Mouse (Mus musculus): Measurements from ENCODE around the gene Sec11a. TPM values are rescaled to one million over a fixed set of nuclear protein-coding genes. Genes with fewer than 3 reads are reported as not detected.

Gene Sec11a
- polyA plus RNA-seq, 1 experiment from 2014 or later = 147 TPM

DNA sequence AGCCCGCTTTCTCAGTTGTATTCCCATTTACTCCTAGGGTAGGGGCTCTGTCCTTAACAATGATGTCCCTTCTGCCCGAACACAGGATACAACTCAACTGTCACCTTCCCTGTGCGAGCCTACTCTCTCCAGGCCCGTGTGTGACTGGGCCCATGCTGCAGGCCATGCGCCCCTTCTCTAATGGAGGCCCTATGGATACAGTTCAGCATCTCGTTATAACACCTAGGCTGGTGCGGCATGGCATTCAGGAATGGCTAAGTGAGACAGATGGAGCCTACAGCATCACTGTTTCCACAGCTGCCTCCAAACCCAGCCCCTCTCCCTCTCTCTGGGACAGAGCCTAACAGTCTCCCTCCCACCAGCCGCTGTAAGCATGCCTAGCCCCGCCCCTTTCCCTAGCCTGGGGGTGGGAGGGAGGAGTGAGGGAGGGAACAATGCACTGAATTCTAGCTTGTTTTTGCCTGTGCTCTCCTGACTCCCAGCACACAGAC lies 58.5 kb downstream of the Sec11a start:
- Histone ChIP-seq H3K4me2 (no peak overlapping the region), H3K4me1 (peaks cover 8% of the 10 kb centered on the region; the same call in 1 of the 2 replicates), H3K27me3 (replicated peaks) (no peaks in the 10 kb centered on the region), H3K9ac (no peak overlapping the region), H3K9me3 (no peaks in the 10 kb centered on the region), H3K36me3 (replicated peaks) (peaks cover 22% of the 10 kb centered on the region), H3K4me3 (no peak overlapping the region), H3K27ac (peak overlapping the region; percentile 57)
- peak; percentile 49; the same call in 1 of the 2 replicates for ATAC-seq (replicated peaks)
- WGBS = 39% methylated on average over 9 of the region's 9 CpGs

DNA sequence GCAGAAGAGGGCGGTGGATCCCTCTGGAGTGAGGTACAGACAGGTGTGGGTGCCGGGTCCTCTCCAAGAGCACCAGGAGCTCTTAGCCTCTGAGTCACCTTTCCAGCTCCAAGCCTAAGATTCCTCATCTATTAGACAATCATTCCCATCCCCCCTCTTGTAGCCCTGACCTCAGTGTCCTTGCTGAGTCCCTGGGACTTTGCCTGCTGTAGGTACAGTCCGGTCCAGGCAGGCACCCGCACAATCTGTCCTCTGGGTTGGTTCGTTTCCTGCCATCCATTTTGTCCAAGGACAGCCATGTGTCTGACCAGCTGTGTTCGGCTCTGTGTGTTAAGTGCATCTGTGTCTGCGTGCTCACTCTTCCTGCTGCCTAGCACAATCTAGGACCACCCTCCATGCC lies 59.0 kb downstream of the Sec11a start:
- Histone ChIP-seq H3K4me2 (no peak overlapping the region), H3K9me3 (no peaks in the 10 kb centered on the region), H3K27ac (peak overlapping the region; percentile 57; the same call in 1 of the 2 replicates), H3K27me3 (replicated peaks) (no peaks in the 10 kb centered on the region), H3K36me3 (replicated peaks) (peaks cover 21% of the 10 kb centered on the region), H3K4me1 (peaks cover 8% of the 10 kb centered on the region; the same call in 1 of the 2 replicates), H3K9ac (no peak overlapping the region), H3K4me3 (no peak overlapping the region)
- ATAC-seq (replicated peaks) = no peak
- 84% methylated on average over 7 of the region's 7 CpGs for WGBS

DNA sequence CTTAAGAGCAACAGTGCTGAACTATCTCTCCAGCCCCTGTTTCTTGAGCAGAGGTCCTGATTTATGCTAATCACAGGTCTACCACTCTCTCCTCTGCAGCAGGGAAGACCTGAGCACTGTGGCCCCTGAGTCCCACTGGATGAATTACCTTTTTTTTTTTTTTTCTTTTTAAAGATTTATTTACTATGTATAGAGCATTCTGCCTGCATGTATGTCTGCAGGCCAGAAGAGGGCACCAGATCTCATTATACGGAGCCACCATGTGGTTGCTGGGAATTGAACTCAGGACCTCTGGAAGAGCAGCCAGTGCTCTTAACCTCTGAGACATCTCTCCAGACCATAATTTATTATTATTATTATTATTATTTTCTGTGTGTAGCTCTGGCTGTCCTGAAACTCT lies 61.9 kb downstream of the Sec11a start:
- WGBS = 15% methylated on average over 1 of the region's 1 CpGs
- peaks cover 8% of the 10 kb centered on the region; the same call in 1 of the 2 replicates for H3K4me1 ChIP-seq

DNA sequence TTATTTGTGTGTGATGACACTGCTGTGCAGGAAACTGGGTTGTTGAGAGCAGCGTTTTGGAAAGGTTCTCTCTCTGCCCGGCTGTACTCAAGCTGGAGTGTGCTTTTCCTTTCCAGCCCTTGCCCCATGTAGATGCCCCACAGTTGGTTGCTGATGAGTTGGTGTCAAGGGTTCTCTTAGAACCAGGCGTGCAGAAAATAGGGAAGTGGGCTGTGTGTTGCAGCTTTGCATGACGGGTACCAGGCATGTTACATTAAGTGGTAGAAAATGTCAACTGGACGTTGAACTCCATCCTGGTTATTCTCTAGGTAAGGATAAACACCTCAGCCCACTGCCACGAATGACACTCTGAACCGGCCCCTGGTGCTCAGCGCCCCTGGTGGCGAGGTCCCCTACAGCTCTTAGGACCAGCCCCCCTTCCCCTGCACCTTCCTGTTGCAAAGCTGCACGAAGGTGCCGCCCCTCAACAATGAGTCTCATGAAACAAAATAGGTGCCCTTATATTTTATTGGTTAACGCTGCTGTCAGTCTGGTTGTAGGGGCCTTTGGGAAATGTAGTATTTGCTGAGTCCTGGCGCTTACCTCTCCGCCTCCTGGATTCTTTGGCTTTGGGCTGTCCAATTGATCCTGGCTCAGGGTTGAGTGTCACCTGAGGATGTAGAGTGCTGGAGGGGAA lies 64.6 kb downstream of the Sec11a start:
- H3K4me2 ChIP-seq = peak overlapping the region; percentile 46
- WGBS = 26% methylated on average over 14 of the region's 14 CpGs
- no peaks in the 10 kb centered on the region for H3K4me1 ChIP-seq
- H3K27me3 ChIP-seq (replicated peaks) = no peaks in the 10 kb centered on the region
- H3K36me3 ChIP-seq (replicated peaks) = peaks cover 2% of the 10 kb centered on the region; the same call in 1 of the 2 replicates
- H3K9ac ChIP-seq = no peak overlapping the region
- no peaks in the 10 kb centered on the region for H3K9me3 ChIP-seq
- peak overlapping the region; percentile 26 for H3K4me3 ChIP-seq
- peak; percentile 87 for ATAC-seq (replicated peaks)
- H3K27ac ChIP-seq = no peak overlapping the region

More for the DNA sequence above, 61.9 kb downstream of the Sec11a start:
- Histone ChIP-seq H3K27ac (no peak overlapping the region), H3K4me2 (no peak overlapping the region), H3K4me3 (no peak overlapping the region), H3K9me3 (no peaks in the 10 kb centered on the region), H3K27me3 (replicated peaks) (no peaks in the 10 kb centered on the region), H3K9ac (no peak overlapping the region), H3K36me3 (replicated peaks) (no peaks in the 10 kb centered on the region; the same call in 1 of the 2 replicates)
- ATAC-seq (replicated peaks) = no peak

DNA sequence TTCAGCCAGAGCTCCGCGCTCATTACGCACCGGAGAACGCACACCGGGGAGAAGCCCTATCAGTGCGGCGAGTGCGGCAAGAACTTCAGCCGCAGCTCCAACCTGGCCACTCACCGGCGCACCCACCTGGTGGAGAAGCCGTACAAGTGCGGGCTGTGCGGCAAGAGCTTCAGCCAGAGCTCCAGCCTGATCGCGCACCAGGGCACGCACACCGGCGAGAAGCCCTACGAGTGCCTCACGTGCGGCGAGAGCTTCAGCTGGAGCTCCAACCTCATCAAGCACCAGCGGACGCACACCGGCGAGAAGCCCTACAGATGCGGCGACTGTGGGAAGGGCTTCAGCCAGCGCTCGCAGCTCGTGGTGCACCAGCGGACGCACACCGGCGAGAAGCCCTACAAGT lies 71.9 kb downstream of the Sec11a start:
- no peak for ATAC-seq (replicated peaks)
- WGBS = 30% methylated on average over 37 of the region's 37 CpGs
- Histone ChIP-seq H3K4me1 (no peaks in the 10 kb centered on the region), H3K4me2 (no peak overlapping the region), H3K9ac (no peak overlapping the region), H3K9me3 (no peaks in the 10 kb centered on the region), H3K4me3 (no peak overlapping the region), H3K27me3 (replicated peaks) (no peaks in the 10 kb centered on the region), H3K27ac (no peak overlapping the region), H3K36me3 (replicated peaks) (peaks cover 52% of the 10 kb centered on the region)

DNA sequence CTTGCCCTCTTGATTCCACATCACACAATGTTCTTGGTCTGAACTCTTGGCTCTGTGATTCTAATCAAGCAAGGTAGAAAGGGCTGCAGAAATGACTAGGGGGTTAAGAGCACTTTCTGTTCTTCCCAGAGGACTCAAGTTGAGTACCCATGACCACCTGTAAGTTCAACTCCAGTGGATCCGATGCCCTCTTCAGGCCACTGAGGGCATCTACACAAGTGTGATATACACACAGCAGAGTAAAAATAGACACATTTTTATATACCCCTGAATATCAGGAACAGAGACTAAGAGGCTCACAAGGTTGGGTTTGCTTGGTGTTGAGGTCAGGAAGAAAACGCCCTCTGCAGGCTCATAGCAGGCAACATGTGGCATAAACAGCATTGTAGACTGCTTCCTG lies 73.9 kb downstream of the Sec11a start:
- peaks cover 69% of the 10 kb centered on the region for H3K36me3 ChIP-seq (replicated peaks)
- H3K27me3 ChIP-seq (replicated peaks) = no peaks in the 10 kb centered on the region
- no peak for ATAC-seq (replicated peaks)
- H3K9me3 ChIP-seq = no peaks in the 10 kb centered on the region
- H3K4me1 ChIP-seq = no peaks in the 10 kb centered on the region
- H3K27ac ChIP-seq = no peak overlapping the region
- no peak overlapping the region for H3K9ac ChIP-seq
- WGBS = 94% methylated on average over 2 of the region's 2 CpGs
- no peak overlapping the region for H3K4me2 ChIP-seq
- no peak overlapping the region for H3K4me3 ChIP-seq

DNA sequence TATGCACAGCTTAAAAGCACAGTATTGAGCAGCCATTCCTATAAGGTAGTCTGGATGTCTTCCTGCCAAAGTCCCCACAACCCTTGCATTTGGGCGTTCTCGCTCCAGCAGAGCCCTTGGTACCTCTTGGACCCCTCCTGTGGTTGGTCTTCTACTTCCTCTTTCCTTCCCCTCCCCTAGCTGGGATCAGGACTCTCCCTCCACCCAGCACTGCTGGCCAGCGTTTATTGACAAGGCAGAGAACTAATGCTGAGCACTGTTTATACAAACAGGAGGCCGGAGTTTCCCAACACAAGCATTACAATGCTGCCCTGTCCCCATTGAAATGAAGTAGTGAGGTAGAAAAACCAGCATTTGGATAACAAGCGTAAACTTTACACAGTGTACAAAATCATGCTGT lies 74.5 kb downstream of the Sec11a start:
- no peak overlapping the region for H3K4me3 ChIP-seq
- no peaks in the 10 kb centered on the region for H3K4me1 ChIP-seq
- H3K4me2 ChIP-seq = no peak overlapping the region
- H3K27ac ChIP-seq = no peak overlapping the region
- WGBS = 83% methylated on average over 5 of the region's 5 CpGs
- no peak for ATAC-seq (replicated peaks)
- no peaks in the 10 kb centered on the region for H3K9me3 ChIP-seq
- H3K27me3 ChIP-seq (replicated peaks) = no peaks in the 10 kb centered on the region
- no peak overlapping the region for H3K9ac ChIP-seq
- peaks cover 75% of the 10 kb centered on the region for H3K36me3 ChIP-seq (replicated peaks)

DNA sequence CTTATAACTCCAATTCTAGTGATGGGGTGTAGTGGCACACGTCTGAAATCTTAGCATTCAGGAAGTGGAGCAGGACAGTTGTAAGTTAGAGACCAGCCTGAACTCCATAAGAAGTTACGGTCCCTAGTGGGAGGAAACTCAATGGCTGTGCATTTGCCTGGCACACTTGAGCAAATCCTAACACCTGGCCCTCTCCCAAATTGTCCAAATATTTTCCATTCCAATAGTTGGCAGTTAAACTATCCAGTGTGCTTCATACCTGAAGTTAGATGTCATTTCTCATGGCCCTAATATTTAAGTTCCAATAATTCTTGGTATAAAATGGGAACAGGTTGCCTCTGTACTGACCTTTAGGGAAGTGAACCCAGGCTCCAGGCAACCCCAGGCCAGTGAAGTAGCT lies 78.9 kb downstream of the Sec11a start:
- H3K27me3 ChIP-seq (replicated peaks) = no peaks in the 10 kb centered on the region
- 89% methylated on average over 2 of the region's 2 CpGs for WGBS
- ATAC-seq (replicated peaks) = no peak

DNA sequence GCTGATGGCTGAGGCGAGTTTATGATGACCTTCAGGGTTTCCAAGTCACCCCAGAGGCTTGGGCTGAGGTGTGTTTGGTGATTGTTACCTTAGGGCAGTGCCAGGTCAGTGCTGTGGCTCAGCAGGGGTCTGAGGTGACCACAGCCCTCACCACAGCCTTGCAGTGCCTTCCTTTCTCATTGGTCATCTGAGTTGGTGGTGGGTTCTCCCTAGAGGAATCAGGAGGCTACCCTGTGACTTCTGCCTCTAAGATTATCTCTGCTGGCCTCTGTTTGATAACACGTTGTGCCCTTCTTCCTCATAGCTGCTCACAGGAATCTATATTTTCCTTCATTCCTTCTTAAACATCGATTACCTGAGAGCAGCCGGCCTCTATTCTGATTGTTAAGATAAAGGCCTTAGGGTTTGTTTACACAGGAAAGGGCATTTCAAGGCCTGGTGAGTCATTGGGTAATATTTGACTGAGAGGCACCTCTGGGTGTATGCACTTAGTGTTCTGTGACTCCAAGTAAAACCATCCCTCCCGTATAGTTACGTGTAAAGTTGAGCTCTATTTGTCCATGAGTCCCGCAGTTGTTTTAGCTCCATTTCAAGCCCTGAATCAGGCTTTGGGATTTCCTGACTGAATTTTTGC lies 80.9 kb downstream of the Sec11a start:
- WGBS = 89% methylated on average over 7 of the region's 7 CpGs
- Histone ChIP-seq H3K27me3 (replicated peaks) (no peaks in the 10 kb centered on the region), H3K4me3 (no peak overlapping the region), H3K9me3 (no peaks in the 10 kb centered on the region), H3K36me3 (replicated peaks) (peaks cover 38% of the 10 kb centered on the region; the same call in 1 of the 2 replicates), H3K9ac (no peak overlapping the region), H3K4me1 (peaks cover 43% of the 10 kb centered on the region), H3K4me2 (no peak overlapping the region), H3K27ac (no peak overlapping the region)
- ATAC-seq (replicated peaks) = no peak

More for the DNA sequence above, 78.9 kb downstream of the Sec11a start:
- Histone ChIP-seq H3K4me2 (no peak overlapping the region), H3K36me3 (replicated peaks) (peaks cover 46% of the 10 kb centered on the region), H3K9ac (no peak overlapping the region), H3K4me3 (no peak overlapping the region), H3K9me3 (no peaks in the 10 kb centered on the region), H3K4me1 (peaks cover 23% of the 10 kb centered on the region), H3K27ac (no peak overlapping the region)

DNA sequence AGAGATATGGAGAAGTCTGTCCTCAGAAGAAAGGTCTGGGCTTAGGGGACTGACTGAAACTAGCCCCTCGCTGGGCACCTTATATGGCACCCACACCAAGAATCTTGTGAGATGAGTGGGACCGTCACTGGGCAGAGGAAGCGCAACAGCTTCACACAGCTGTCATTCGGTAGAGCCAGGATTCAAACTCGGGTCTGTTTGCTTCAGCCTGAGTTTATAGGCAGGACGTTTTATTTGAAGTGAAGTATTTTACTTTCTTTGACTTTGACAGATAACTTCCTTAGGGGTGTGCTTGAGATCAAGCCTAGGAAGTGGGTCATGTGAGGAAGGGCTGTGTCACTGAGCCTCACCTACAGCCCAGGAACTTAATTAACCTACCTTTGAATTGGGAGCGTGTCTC lies 82.1 kb downstream of the Sec11a start:
- WGBS = 92% methylated on average over 7 of the region's 7 CpGs
- H3K4me2 ChIP-seq = no peak overlapping the region
- no peak overlapping the region for H3K4me3 ChIP-seq
- H3K9me3 ChIP-seq = no peaks in the 10 kb centered on the region
- no peak for ATAC-seq (replicated peaks)
- peaks cover 36% of the 10 kb centered on the region; the same call in 1 of the 2 replicates for H3K36me3 ChIP-seq (replicated peaks)
- H3K9ac ChIP-seq = no peak overlapping the region
- no peaks in the 10 kb centered on the region for H3K27me3 ChIP-seq (replicated peaks)
- peaks cover 45% of the 10 kb centered on the region for H3K4me1 ChIP-seq
- no peak overlapping the region for H3K27ac ChIP-seq

DNA sequence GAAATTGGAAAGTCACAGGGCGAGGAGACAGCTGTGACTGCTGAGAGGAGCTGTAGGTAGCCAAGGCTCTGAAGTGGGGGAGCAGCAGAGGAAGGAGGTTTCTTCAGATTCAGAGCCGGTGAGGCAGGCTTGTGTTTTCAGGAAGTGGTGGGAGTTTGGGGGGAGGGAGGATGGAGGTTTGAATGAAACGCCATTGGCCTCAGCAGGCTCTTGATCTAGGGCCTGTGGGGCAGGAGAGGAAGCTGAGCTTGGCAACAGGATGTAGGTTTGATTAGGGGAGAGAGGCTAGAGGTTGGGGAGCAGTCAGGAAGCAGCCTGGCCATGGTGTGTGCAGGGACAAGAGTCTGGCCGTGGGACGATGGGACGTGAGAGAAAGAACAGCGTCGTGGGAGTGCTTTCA lies 82.7 kb downstream of the Sec11a start:
- no peak overlapping the region; the same call in 1 of the 2 replicates for H3K4me2 ChIP-seq
- no peaks in the 10 kb centered on the region for H3K27me3 ChIP-seq (replicated peaks)
- no peak overlapping the region for H3K4me3 ChIP-seq
- 82% methylated on average over 8 of the region's 8 CpGs for WGBS
- peaks cover 48% of the 10 kb centered on the region for H3K4me1 ChIP-seq
- ATAC-seq (replicated peaks) = no peak
- no peak overlapping the region for H3K27ac ChIP-seq
- peaks cover 29% of the 10 kb centered on the region; the same call in 1 of the 2 replicates for H3K36me3 ChIP-seq (replicated peaks)
- H3K9me3 ChIP-seq = no peaks in the 10 kb centered on the region
- H3K9ac ChIP-seq = no peak overlapping the region

DNA sequence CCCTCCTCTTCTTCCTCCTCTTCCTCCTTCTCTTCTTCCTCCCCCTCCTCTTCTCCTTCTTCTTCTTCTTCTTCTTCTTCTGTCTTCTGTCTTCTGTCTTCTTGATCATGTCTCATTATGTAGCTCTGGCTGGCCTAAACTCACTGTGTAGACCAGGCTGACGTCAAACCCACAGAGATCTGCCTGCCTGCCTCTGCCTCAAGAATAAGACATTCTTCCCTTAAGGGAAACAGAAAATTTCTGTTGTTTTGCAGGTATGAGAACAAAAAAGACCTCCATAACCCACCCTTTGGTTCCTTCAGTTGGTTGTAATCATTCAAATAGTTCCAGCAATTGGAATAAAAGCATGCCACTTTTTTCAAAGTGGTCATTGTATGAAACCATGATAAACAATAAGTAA lies 83.4 kb downstream of the Sec11a start:
- Histone ChIP-seq H3K27me3 (replicated peaks) (no peaks in the 10 kb centered on the region), H3K4me3 (no peak overlapping the region), H3K36me3 (replicated peaks) (peaks cover 22% of the 10 kb centered on the region; the same call in 1 of the 2 replicates), H3K9ac (no peak overlapping the region), H3K27ac (no peak overlapping the region), H3K4me1 (peaks cover 48% of the 10 kb centered on the region), H3K4me2 (peak overlapping the region; percentile 80; the same call in 1 of the 2 replicates), H3K9me3 (no peaks in the 10 kb centered on the region)
- 71% methylated on average over 1 of the region's 1 CpGs for WGBS
- ATAC-seq (replicated peaks) = no peak
